Mouse (Mus musculus) stomach, embryonic 14.5 days (tissue): ENCODE results near the gene Hcrtr1. TPM values are rescaled to one million over a fixed set of nuclear protein-coding genes. Genes with fewer than 3 reads are reported as not detected.

Experiments
- ATAC-seq: fragments of 200-750 bp; cut with Nextera tagmentation; 2 replicates; pipeline ENCODE4 v1.8.0; 2017; ENCODE audit warnings: low read depth, moderate TSS enrichment; ENCODE audit not compliant: insufficient number of reproducible peaks, insufficient read depth, low FRiP score
- H3K27ac ChIP-seq: fragments of 300-500 bp; sonication (generic); 2 replicates; pipeline ENCODE4 v1.5.1; 2014; ENCODE audit warnings: mild to moderate bottlenecking, low read length, moderate library complexity, mixed read lengths
- H3K27me3 ChIP-seq: fragments of 300-500 bp; sonication (generic); 2 replicates; pipeline ENCODE4 v1.6.1; 2014; ENCODE audit warnings: low read length, control low read depth, mixed read lengths; ENCODE audit not compliant: control insufficient read depth, insufficient read depth
- H3K36me3 ChIP-seq: fragments of 300-500 bp; sonication (generic); 2 replicates; pipeline ENCODE4 v1.6.1; 2014; ENCODE audit warnings: mild to moderate bottlenecking, control low read depth, low read length, moderate library complexity, mixed read lengths; ENCODE audit not compliant: control insufficient read depth, insufficient read depth
- H3K4me1 ChIP-seq: fragments of 300-500 bp; sonication (generic); 2 replicates; pipeline ENCODE4 v1.6.1; 2014; ENCODE audit warnings: low read length, control low read depth, mixed read lengths; ENCODE audit not compliant: control insufficient read depth, insufficient read depth
- H3K4me2 ChIP-seq: fragments of 300-500 bp; sonication (generic); replicated peaks from 2 replicates; pipeline ENCODE4 v1.6.1; 2014; ENCODE audit warnings: low read depth, low read length, control low read depth
- H3K4me3 ChIP-seq: fragments of 300-500 bp; sonication (generic); 2 replicates; pipeline ENCODE4 v1.5.1; 2014; ENCODE audit warnings: low read depth, low read length, control low read depth
- H3K9ac ChIP-seq: fragments of 300-500 bp; sonication (generic); replicated peaks from 2 replicates; pipeline ENCODE4 v1.6.1; 2014; ENCODE audit warnings: low read depth, mild to moderate bottlenecking, control low read depth, low read length, moderate library complexity, mixed read lengths
- H3K9me3 ChIP-seq: fragments of 300-500 bp; sonication (generic); 2 replicates; pipeline ENCODE4 v1.6.1; 2016; ENCODE audit warnings: low read depth, low read length, control low read depth; ENCODE audit not compliant: control insufficient read depth
- WGBS: fragments of 180-500 bp; shearing (Covaris S2); extraction: QIAGEN DNeasy Blood & Tissue Kit; methylation state at CpG from one replicate; pipeline ENCODE4 v1.1.7; 2014; 5-methylcytosine and 5-hydroxymethylcytosine counted together
- polyA plus RNA-seq: library from polyadenylated mRNA; unstranded; fragments of >200 nt; fragmentation: Nextera tagmentation; extraction: Ambion mirVana; gene quantifications from 2 replicates; pipeline ENCODE4 v1.2.1, GENCODE M21; 2014

Hcrtr1 gene
- polyA plus RNA-seq, 1 experiment from 2014 or later: 0.26 TPM

GRCm38 (mm10) chr4:130179876-130180275 lies 40.7 kb upstream of the Hcrtr1 start:
- H3K4me1 ChIP-seq: peaks cover 12% of the 10 kb centered on the region
- no peak overlapping the region for H3K9ac ChIP-seq
- WGBS: 76% methylated on average over 3 of the region's 3 CpGs
- H3K36me3 ChIP-seq: no peaks in the 10 kb centered on the region
- H3K27ac ChIP-seq: no peak overlapping the region
- H3K4me3 ChIP-seq: no peak overlapping the region
- ATAC-seq: no peak
- H3K27me3 ChIP-seq: no peaks in the 10 kb centered on the region
- no peaks in the 10 kb centered on the region for H3K9me3 ChIP-seq
- no peak overlapping the region for H3K4me2 ChIP-seq

GRCm38 (mm10) chr4:130177536-130177935 lies 38.4 kb upstream of the Hcrtr1 start:
- Histone ChIP-seq H3K4me2 (no peak overlapping the region), H3K27ac (no peak overlapping the region), H3K36me3 (no peaks in the 10 kb centered on the region), H3K4me1 (peaks cover 21% of the 10 kb centered on the region), H3K9me3 (no peaks in the 10 kb centered on the region), H3K4me3 (no peak overlapping the region), H3K9ac (no peak overlapping the region), H3K27me3 (0 out of 2 replicates have a peak, but pooled peaks cover 2% of the 10 kb centered on the region)
- 59% methylated on average over 7 of the region's 7 CpGs for WGBS
- ATAC-seq: no peak

DNA sequence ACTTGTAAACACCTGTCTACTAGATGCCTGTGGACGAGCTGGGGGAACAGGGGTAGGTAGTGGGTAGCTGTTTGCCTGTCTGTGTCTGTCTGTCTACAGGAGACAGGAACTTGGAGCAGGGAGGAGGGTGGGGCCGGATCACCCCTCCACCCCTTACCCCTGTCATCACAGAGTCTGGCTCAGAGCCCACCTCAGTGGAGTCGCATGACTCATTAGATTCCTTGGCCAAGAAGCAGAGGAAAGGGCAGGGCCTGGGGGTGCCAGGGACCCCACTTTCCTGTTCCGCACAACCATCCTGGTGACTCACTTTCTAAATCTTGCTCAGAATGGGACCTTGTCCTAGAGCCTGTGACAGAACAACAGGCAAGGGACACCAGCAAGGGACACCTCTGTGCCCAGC lies 37.9 kb upstream of the Hcrtr1 start:
- Histone ChIP-seq H3K4me2 (no peak overlapping the region), H3K4me3 (no peak overlapping the region), H3K27ac (no peak overlapping the region), H3K4me1 (peaks cover 26% of the 10 kb centered on the region), H3K36me3 (no peaks in the 10 kb centered on the region), H3K27me3 (0 out of 2 replicates have a peak, but pooled peaks cover 2% of the 10 kb centered on the region), H3K9me3 (no peaks in the 10 kb centered on the region), H3K9ac (no peak overlapping the region)
- ATAC-seq: no peak
- WGBS: 50% methylated on average over 4 of the region's 4 CpGs

- Histone ChIP-seq H3K27ac (no peak overlapping the region), H3K9me3 (no peaks in the 10 kb centered on the region), H3K4me2 (no peak overlapping the region), H3K9ac (no peak overlapping the region), H3K4me3 (no peak overlapping the region), H3K36me3 (no peaks in the 10 kb centered on the region), H3K27me3 (0 out of 2 replicates have a peak, but pooled peaks cover 2% of the 10 kb centered on the region), H3K4me1 (peaks cover 32% of the 10 kb centered on the region)
- no peak for ATAC-seq
- 68% methylated on average over 5 of the region's 5 CpGs for WGBS
These were observed 37.1 kb upstream of the Hcrtr1 start for GRCm38 (mm10) chr4:130176156-130176720.

DNA sequence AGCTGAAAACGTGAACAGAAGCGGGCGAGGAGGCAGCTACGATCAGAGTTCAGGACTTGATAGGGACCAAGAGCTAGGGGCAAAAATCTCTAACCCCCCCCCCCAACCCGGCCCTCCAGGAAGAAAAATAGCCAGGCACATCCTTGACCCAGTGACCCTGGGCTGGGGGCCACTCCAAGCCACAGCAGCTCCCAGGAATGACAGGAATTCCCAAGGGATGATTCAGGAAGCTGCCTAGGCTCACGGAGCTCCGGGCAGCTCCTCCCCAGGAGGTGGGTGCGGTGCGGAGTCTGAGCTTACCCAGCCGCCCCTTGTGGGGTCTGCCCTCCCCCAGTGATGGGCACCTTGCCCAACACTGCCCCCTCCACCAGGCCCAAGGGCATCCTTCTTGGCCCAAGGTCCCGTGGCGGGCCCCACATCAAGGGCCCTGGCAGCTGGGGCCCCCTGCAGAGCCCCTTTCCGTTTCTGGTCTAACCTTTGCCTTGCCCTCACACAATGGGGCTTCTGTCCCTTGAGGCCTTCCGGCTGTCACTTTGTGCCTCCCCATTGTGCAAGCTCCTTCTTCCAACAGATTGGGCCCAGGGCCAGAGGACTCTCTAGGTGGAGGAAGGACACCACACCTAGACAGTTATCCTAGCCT lies 36.0 kb upstream of the Hcrtr1 start, which contains the start of gene Tinagl1:
Tinagl1 (minus strand) TSS at position 51 of the 640 bp plus-strand sequence.
- Histone ChIP-seq H3K4me3 (peak within 1 kb of the TSS; percentile 25), H3K4me2 (peak within 1 kb of the TSS; percentile 49), H3K9ac (peak within 1 kb of the TSS; percentile 7), H3K27ac (no peak within 1 kb of the TSS; the same call in 1 of the 2 replicates), H3K27me3 (0 out of 2 replicates have a peak, but pooled peaks cover 2% of the 10 kb centered on the region), H3K9me3 (no peaks in the 10 kb centered on the region), H3K4me1 (peaks cover 33% of the 10 kb centered on the region), H3K36me3 (no peaks in the 10 kb centered on the region)
- 3% methylated on average over 14 of the region's 14 CpGs for WGBS
- no peak for ATAC-seq

DNA sequence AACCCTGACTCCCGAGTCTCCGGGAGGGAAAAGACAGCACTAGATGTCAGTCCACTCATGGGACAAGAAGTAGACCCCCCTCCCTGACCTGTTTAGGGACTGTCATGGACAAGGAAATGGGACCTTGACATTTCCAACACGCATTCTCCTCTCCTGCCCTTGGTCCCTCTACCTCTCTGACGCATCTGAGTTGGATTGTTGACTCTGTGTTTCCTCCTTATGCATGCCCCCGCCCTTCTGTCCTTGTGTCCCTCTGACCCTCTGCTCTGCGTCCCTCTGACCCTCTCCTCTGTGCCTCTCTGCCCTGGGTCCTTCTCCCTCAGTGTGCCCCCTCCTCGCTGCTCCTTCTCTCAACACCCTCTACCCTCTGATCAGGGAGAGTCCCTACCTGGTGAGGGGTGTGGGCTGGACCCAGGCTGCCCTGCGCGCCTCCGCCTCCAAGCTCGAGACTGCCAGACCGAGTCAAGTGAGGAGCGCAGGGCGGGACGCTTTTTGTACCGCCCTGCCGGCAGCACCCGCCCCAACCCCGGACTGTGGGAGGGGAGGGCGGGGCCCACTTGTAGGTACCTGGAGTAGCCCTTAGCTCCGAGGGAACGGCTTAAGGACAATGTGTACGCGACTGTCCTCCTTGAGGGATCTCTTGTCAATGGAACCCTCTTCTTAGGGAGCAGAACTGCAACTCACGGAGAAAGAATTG lies 35.3 kb upstream of the Hcrtr1 start:
- Histone ChIP-seq H3K9ac (peak overlapping the region; percentile 7), H3K4me1 (peaks cover 33% of the 10 kb centered on the region), H3K4me2 (peak overlapping the region; percentile 49), H3K36me3 (no peaks in the 10 kb centered on the region), H3K4me3 (peak overlapping the region; percentile 25), H3K27ac (no peak overlapping the region; the same call in 1 of the 2 replicates), H3K27me3 (0 out of 2 replicates have a peak, but pooled peaks cover 2% of the 10 kb centered on the region), H3K9me3 (no peaks in the 10 kb centered on the region)
- peak; percentile 82 for ATAC-seq
- 2% methylated on average over 25 of the region's 25 CpGs for WGBS

GRCm38 (mm10) chr4:130173911-130174311 lies 34.8 kb upstream of the Hcrtr1 start:
- peaks cover 33% of the 10 kb centered on the region for H3K4me1 ChIP-seq
- H3K27me3 ChIP-seq: 0 out of 2 replicates have a peak, but pooled peaks cover 2% of the 10 kb centered on the region
- peak overlapping the region; percentile 25; the same call in 1 of the 2 replicates for H3K4me3 ChIP-seq
- H3K27ac ChIP-seq: no peak overlapping the region; the same call in 1 of the 2 replicates
- no peaks in the 10 kb centered on the region for H3K9me3 ChIP-seq
- peak overlapping the region; percentile 49 for H3K4me2 ChIP-seq
- peak overlapping the region; percentile 7; the same call in 1 of the 2 replicates for H3K9ac ChIP-seq
- no peak for ATAC-seq
- H3K36me3 ChIP-seq: no peaks in the 10 kb centered on the region
- 44% methylated on average over 19 of the region's 19 CpGs for WGBS

- Histone ChIP-seq H3K4me3 (no peak overlapping the region), H3K9me3 (no peaks in the 10 kb centered on the region), H3K27ac (no peak overlapping the region; the same call in 1 of the 2 replicates), H3K4me1 (peaks cover 37% of the 10 kb centered on the region), H3K4me2 (peak overlapping the region; percentile 49), H3K9ac (no peak overlapping the region), H3K27me3 (0 out of 2 replicates have a peak, but pooled peaks cover 2% of the 10 kb centered on the region), H3K36me3 (no peaks in the 10 kb centered on the region)
- WGBS: 72% methylated on average over 11 of the region's 11 CpGs
- ATAC-seq: no peak
These were observed 34.1 kb upstream of the Hcrtr1 start for GRCm38 (mm10) chr4:130173060-130173822.
